Mouse (Mus musculus) cerebellum, adult 2 months (tissue): ENCODE measurements around the gene Armcx5.

Source experiments
- CTCF ChIP-seq: fragments of 200-500 bp; IDR thresholded peaks from 2 replicates; pipeline ENCODE4 v1.5.1; 2011; ENCODE audit warnings: low read depth, mild to moderate bottlenecking, control low read depth, low read length, moderate library complexity, borderline replicate concordance; ENCODE audit not compliant: insufficient read depth
- POLR2A ChIP-seq: fragments of 200-500 bp; IDR thresholded peaks from 2 replicates; pipeline ENCODE4 v1.6.1; 2011; ENCODE audit warnings: low read length, control low read depth, borderline replicate concordance; ENCODE audit not compliant: insufficient read depth

GRCm38 (mm10) chrX:135693633-135694032 is 48.9 kb upstream of the Armcx5 start, which contains the start of gene Tcp11x2:
- no peak for TF ChIP-seq CTCF
- no peak for TF ChIP-seq POLR2A
